Mouse (Mus musculus) kidney, adult 8-10 months (tissue): Measurements from ENCODE around the gene Ninl.

Source experiments
- DNase-seq, 2 experiments: peaks; one replicate each; pipeline ENCODE4 v3.0.0; 2022

The Ninl gene

DNA sequence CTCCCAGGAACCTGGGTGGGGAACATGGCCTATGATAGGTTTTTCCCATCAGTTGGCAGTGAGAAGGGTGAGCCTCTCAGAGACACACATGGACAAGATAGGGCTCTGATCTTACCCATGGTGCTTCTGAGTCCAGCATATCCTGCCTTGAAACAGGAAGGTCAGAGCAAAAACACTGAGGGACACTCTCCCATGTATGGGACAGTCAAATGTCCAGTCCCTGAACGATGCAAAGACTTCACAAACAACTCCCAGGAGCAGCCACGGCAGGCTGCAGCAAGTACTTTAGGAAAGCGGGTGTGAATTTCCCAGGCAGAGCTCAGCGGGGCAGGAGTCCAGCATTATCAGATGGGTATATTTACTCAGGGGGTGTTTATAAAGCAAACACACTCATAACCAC lies 43.9 kb downstream of the Ninl start:
- no peak for DNase-seq

DNA sequence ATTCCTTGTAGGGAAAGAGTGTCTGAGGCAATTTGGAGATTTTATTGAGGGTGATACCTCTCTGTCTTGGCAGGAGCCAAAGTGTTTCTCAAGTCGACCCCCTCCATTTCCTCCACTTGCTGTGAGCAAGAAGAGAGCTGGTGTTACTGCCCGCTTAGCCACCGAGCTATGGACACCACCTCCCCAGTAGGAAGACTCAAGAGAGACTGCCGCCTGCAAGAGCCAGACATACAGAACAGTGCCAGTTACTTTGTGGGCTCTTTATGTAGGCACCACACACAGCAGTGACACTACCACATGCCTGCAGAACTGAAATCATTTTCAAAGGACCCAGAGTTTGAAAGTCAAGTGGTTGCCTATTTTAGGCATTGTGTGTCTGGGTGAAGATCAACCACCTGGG lies 48.1 kb downstream of the Ninl start:
- no peak for DNase-seq

DNA sequence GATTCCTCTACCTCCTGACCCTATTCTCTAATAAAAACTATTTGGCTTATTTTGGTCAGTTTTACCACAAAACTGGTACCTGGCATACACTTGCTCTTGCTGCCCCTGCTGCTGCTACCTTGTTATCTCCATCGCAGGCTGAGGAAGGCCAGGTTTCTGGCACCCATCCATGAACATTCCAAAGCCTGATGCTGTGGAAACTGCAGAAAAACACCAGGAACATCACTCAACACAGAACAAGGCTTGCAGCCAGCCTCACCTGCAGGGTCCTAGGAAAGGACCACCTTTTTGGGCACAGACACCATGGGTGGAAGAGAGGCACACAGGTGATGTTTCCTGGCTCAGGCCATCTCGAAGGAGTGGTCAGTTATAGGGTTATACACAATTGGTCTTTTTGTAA lies 48.7 kb downstream of the Ninl start:
- DNase-seq: no peak

DNA sequence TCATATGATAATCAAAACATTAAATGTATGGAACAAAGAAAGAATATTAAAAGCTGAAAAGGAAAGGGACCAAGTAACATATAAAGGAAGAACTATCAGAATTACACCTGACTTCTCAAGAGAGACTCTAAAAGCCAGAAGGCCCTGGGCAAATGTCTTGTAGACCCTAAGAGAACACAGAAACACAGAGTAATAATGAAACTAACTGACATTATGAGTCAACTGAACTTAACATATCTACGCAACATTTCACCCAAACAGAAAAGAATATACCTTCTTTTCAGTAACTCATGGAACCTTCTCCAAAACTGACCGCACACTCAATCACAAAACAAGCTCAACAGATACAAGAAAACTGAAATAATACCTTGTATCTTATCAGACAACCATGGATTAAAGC lies 53.8 kb downstream of the Ninl start:
- DNase-seq: no peak

DNA sequence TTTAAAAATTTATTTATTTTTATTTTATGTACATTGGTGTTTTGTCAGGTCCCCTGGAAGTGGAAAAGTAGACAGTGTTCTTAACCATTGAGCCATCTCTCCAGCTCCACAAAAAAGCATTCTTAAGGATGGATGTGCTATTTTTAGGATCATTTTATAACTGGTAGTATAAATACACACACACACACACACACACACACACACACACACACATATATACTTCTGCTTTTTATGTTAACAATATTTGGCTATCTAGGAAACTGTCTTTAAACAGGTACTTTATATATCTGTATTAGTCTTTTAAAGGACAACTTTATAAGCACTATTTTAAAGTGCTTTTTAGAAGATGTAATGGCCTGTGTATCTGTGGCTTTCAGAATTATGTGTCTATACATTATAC lies 57.1 kb downstream of the Ninl start:
- no peak for DNase-seq

DNA sequence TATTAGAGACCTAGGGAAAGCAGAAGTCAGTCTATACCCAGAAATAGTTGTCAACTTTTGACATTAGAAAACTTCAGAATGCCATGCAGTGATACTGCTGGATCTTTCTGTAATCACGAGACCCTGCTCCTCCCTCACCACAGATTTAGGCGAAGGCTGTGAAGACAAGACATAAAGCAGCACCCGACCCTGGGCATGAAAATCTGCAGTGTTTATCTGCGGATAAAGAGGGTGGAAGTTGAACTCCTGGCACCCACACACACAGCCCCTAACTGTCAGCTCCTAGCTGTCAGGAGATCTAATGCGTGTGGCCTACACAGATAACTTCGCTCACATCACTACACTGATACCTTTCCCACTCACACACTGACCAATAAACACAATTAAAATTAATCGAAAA lies 57.7 kb downstream of the Ninl start:
- no peak for DNase-seq

DNA sequence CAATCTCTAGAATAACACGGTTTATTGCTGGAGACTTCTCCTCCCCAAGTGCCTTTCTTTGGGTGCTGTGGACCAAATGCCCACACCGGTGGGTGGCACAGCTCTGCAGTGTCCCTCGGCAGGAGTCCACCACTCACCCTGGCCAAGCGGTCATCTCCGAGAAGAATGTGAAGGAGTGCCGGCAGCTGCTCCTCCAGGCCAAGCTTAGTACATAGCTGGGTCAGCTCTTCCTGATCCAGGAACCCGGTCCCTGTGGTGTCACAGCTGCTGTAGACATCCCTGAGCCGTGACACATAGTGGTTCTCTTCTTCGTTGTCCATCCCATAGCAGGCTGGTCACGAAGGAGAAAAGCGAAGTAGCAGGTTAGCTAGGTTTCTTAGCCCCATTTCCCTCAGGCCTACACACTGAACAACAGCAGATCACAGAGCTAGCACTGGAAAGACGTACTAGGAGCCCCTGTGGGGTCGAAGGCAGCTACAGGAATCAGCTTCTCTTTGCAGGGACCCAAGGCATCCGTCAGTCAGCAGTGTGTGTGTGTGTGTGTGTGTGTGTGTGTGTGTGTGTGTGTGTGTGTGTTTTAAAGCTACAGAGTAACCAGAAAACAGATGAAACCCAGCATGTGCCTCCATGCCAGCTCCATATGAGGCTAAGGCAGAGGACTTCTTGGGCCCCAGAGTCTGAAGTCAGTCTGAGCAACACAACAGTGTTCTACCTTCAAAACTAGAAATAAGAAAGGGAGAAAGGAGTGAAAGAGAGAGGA lies 59.1 kb downstream of the Ninl start:
- no peak for DNase-seq

DNA sequence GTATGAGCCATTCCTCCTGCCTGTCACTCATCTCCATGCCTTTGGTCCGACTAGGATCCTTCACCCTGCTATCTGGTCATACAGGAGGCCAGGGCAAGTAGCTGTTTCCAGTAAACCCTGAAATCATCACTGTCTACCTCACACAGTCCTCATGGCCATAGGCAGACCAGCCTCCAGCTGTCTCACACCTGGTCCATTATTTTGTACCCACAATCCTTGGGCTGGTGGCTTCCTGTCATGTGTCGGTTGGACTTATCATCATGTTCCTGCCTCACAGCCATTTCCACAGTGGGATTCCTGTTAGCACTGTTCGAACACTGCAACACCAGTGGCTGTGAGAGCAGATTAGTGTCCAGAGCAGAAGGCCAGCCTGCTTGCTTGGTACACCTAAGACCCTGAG lies 60.4 kb downstream of the Ninl start:
- DNase-seq: no peak

DNA sequence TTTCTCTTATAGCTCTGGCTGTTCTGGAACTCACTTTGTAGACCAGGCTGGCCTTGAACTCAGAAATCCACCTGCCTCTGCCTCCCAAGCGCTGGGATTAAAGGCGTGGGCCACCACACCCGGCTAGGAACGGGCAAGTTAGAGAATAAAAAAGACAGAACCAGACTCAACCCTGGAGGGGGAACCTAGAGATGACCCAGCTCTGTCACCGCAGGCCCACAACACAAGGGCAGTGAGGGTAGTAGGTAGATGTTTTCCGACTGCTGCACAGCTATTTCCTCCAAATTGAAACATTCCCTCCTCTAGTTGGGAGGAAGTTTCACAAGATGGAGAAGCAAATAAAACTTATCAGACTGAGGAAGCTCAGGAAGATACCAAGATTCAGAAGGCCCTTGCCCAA lies 61.5 kb downstream of the Ninl start:
- DNase-seq: no peak

DNA sequence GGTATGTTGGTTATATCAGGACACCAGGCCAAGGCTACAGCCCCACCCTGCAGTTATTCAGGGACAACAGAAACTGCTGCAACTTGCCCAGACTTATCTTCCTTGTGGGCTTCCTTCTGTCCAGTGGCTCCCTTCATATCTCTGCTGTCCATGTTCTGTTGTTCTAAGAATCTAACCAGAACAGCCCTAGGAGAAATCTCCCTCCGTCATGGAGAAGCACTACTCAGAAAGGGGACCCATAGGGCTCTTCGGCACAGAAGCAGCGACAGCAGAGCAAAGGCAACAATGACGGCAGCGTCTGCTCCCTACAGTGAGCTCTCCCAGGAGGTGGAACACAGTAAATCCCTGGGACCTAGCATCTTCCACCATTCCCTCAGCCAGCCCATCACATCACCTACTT lies 62.3 kb downstream of the Ninl start:
- no peak for DNase-seq

DNA sequence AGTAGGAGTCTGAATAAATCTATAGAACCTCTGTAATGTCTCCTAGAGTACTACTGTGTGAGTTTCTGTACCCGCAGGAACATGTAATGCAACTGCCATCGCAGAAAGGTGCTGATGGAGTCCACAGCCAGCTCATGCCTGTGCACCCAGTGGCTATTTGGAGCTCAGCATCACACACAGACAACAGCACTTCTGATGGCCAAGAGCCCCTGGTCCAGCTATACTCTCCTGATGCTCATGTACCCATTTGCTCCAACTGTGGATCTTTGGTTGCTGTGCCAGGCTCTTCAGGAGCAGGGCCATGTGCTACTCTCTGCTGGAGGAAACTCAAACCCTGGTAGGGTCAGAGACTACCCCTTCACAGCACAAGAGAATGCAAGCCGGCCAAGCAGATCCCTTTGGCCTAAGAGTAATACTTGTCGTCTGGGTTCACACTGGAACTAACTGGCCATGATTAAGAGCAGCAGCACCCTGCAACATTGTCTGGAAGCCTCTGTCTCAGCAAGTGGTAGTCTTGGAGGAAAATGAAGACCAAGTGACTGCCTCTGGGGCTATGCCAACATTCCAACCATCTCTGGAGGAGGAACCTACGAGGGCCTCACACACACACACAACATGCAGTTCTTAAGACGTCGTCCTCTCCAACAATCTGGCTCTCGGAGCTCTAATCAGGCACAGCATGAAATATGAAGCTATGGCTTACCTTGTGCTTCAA lies 65.6 kb downstream of the Ninl start:
- DNase-seq: no peak

DNA sequence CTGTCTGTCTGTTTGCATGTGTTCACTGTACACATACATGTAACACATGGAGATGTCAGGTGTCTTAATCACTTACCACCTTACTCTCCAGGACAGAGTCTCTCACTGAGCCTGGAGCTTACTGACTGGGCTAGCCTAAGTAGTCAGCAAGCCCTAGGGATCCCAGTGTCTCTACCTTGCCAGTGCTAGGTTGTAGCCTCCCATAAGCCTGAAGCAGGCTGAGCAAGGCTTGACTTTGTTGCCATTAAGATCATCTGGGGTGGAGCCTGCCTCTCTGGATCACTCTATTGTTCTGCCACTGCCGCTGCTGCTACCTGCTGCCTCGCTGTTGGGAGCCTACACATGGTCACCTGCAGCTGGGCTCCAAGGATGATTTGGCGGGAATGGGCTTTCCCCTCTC lies 66.5 kb downstream of the Ninl start:
- no peak for DNase-seq

DNA sequence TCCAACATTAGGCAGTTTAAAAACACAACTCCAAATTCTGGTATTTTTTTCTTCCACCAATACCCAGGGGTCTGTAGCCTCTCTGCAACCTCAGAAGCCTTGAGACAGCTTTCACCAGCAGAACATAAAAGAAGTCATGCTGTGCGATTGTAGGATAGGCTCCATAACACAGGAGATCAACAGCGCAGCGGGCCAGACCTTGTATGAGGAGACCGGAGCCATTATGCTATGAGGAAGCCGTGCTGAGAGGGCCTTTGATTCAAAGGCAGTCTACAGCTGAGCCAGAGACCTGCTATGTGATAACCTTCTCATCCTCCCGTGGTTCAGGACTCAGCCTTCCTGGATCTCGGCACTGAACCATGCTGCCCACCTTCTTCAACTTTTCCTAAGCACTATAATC lies 67.3 kb downstream of the Ninl start:
- no peak for DNase-seq

DNA sequence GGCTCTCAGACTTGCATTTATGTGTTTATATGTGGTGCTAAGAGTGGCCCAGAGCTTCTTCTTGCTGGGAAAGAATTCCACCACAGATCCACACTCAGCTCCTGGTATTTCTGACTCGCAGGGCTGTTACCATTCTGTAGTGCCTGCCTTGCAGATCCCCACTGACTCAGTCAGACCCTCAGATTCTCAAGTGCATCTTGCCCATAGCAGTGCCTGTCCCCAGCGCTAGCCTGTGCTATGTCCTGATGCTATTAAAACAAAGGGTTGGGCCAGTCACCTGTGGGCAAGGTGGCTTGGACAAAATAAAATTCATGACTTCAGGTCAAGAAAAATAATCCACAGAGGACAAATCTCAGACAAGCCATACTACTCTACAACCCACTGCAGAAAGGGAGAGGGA lies 70.0 kb downstream of the Ninl start:
- no peak for DNase-seq

DNA sequence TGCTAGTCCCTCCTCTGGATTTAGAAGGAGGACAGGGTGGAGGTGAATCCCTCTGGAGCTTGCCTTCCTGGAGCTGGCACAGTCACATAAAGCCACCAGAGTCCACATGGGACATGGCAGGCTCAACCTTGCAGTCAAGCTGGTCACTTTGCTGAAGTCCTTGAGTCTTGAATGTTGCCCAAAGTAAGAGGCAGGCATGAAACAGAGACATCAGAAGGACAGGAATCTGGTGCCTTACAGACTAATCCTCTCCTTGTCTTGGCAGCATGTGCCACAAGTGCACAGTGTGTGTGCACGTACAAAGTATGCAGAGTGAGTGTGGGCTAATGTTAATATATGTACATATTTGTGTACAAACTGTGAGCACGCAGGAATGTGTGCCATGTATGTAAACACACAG lies 71.7 kb downstream of the Ninl start:
- DNase-seq: no peak

DNA sequence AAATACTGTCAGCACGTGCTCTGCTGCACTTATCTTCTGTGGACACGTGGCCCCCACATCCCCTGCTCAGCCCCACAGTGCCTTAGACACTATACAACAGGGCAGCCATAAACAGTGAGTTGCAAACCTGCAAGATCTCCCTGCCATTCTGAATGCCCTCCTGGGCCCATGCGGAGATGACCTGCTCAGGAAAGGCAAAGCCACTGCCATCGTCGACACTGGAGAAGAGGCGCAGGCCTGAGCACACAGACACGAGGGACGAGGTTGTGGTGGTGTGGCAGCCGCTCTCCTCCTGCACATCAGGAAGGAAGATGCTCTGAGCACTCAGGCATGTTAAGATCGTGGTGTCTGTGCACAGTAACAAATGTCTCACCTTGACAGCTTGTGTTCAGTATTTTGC lies 73.2 kb downstream of the Ninl start:
- no peak for DNase-seq

DNA sequence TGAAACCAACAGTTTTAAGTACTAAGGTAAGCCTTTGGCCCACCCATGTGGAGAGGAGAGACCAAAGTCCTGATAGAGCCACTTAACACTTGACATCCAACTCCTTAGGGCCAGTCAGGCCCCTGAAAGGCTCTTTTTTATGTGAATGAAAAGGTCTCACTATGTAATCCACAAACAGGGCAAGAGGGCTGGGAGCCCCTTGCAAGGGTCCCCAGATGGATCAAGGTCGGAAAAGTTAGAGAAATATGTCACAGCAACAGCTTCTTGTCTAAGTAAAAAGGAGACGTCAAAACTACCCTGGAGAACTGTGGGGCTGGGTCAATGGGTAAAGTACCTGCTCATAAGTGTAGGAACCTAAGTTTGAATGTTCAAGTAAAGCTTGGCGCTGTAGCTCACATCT lies 74.5 kb downstream of the Ninl start:
- DNase-seq: no peak

DNA sequence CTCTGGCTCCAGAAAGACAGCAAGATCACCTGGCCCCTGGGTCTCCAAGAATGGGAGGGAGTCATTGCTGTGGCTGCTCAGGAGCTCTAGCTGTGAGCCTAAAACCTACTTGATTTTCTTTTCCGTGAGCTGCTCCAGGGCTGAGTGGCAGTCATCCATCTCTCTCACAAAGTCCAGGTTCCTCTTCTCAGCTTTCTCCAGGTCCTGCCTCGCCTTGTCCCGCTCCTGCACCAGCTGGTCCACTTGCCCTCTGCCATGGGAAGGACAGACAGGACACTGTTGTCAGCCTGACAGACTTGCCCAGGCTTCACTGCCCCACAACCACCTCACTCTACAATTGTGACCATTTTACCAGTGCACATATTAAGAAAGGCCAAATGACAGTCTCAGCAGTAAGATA lies 75.9 kb downstream of the Ninl start:
- no peak for DNase-seq

DNA sequence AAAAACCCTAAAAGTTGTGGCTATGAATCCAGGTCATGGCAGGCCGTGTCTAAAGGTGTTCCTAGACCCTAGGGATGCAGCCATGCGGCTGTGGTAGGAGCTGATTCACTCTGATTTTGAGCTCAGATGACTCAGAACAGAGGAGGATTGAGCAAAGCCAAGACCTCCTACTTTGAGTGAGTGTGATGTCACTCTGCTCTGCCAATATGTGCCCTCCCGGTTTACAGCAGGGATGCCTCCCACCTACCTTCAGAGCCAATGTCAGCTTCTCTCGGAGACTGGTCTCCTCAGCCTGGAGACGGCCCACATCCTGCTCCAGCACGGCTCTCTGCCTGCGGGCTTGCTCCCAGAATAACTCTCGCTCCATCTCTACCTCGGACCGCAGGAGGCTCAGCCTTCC lies 79.7 kb downstream of the Ninl start:
- no peak for DNase-seq

DNA sequence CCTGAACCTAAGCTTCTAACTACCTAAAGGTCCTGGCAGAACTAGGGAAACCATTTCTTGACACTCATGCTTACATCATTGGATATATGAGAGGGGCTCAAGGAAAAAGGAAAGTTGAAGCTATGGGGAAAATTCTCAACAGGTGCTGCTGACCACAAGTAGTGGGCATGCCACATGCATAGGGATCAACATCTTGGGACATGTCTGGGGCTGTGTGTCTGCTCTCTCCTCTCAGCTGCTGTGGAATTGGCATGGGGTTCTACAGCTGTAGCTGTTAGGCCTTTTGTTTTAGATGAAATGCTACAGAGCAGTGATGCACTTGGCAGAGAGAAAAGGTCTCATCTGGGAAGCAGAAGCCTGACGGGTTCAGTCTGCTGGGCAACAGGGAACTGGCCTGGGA lies 83.3 kb downstream of the Ninl start:
- DNase-seq: no peak

DNA sequence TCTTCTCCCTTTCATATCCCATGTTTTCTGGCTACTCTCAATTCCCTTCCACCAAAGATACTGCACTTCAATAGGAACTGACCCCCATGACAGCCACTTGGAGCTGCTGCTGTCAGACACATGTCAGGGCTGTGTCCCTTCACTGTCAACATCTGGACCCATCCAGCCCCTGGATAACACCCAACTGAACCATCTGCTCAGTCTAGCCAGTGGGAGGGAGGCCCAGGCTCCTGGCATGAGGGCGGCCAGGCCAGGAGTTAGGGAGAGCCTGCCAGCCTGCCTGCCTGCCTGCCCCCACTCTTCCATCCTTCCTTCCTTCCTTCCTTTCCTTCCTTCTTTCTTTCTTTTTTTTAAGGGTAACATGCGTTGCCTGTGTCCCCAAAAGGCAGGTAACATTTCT lies 88.0 kb downstream of the Ninl start:
- DNase-seq: no peak

DNA sequence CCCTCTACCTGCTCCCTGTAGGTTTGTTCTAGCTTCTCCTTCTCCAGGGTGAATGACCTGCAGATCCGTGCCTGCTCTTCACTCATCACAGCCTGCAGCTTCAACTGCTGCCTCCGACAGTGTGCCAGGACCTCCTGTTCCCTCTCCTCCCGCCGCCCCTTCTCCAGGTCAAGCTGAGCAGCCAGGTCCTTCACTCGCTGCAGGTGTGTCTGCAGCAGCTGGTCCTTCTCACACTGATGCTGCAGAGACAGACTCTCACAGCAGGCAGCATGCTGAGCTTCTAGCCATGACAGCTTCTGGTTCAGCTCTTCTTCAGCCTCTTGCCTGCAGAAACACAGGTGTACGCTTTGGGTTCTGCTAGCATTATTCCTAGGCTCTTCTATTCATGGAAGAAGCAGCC lies 89.1 kb downstream of the Ninl start:
- no peak for DNase-seq

DNA sequence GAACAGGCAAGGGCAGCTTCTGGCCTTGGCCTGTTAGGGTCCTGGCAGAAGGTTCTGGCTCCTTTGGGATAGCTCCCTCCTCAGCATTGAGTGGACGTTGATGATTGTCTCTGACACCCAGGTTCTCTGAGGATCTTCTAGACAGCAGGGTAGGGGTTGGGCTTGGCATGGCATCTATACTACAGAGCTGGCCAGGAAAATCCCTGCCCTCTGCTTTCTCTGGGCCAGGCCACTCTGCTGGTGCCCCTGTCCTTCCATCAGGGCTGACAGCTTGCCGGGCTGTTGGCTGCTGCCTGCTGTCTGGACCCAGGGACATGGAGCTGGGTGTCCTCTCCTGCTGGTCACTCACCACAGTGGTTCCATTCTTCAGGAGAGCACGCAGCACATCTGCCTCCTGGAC lies 89.5 kb downstream of the Ninl start:
- no peak for DNase-seq

DNA sequence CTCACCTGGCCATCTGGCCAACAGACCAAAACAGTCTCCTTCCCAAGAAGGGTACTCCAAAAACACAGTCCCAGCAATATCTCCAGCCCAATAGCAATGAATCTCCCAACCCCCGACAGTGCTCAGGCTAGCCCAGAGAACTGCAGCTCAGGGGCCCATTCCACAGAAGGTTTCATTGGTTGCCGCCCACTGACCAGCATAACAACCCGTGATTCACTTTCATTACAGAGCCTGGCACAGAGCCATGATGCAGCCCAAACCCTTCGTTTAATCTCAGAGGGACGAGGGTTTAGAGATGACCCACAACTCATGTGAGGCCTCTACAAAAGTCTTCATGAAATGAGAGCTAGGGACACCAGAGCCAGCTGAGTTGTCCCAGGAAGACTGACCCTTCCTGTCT lies 90.4 kb downstream of the Ninl start:
- DNase-seq: no peak
